Mouse (Mus musculus): ENCODE results near the gene Gast.

- TF ChIP-seq CTCF (IDR thresholded peaks at IDR 0.05; ENCODE audit: control insufficient read depth, insufficient read depth, insufficient replicate concordance, low read depth, low read length) (no peak), POLR2A (IDR thresholded peaks at IDR 0.05; ENCODE audit: control insufficient read depth, low read depth, low read length) (no peak)
Measured at GRCm38 (mm10) chr11:100369822-100370221, 35.6 kb downstream of the Gast start.

Measured in testis, adult 2 months (tissue).